Mouse (Mus musculus) spleen, adult 2 months (tissue): ENCODE results near the gene Zfhx3. TPM values are rescaled to one million over a fixed set of nuclear protein-coding genes. Genes with fewer than 3 reads are reported as not detected.

Experiments
- DNase-seq, 2 experiments: peaks; one replicate each; pipeline versions ENCODE4 v3.0.0 to v3.0.0-alpha.2; 2012 to 2021; ENCODE audit warnings: low spot score in 2 of 2, low read depth in 1 of 2
- H3K27ac ChIP-seq: fragments of 200-500 bp; 2 replicates; pipeline ENCODE4 v1.5.1; 2012; ENCODE audit warnings: low read length, inconsistent platforms; ENCODE audit not compliant: insufficient read depth
- H3K27me3 ChIP-seq: fragments of 200-500 bp; 2 replicates; pipeline ENCODE4 v1.6.1; 2012; ENCODE audit warnings: mild to moderate bottlenecking, moderate library complexity, low read length, inconsistent platforms; ENCODE audit not compliant: control insufficient read depth, insufficient read depth
- H3K36me3 ChIP-seq: fragments of 200-500 bp; 2 replicates; pipeline ENCODE4 v1.6.1; 2012; ENCODE audit warnings: mild to moderate bottlenecking, low read length, inconsistent platforms; ENCODE audit not compliant: control insufficient read depth, insufficient read depth
- H3K4me1 ChIP-seq: fragments of 200-500 bp; 2 replicates; pipeline ENCODE4 v1.6.1; 2011; ENCODE audit warnings: inconsistent platforms; ENCODE audit not compliant: control insufficient read depth, insufficient read depth, insufficient read length
- H3K4me3 ChIP-seq: fragments of 200-500 bp; 2 replicates; pipeline ENCODE4 v1.5.1; 2011; ENCODE audit warnings: mild to moderate bottlenecking, inconsistent platforms; ENCODE audit not compliant: insufficient read depth, insufficient read length; ENCODE audit errors: extremely low read depth
- CTCF ChIP-seq: fragments of 200-500 bp; IDR thresholded peaks from 2 replicates; pipeline ENCODE4 v1.5.1; 2011; ENCODE audit warnings: mild to moderate bottlenecking, inconsistent platforms; ENCODE audit not compliant: insufficient read depth, insufficient read length, insufficient replicate concordance; ENCODE audit errors: extremely low read depth
- POLR2A ChIP-seq: fragments of 200-500 bp; IDR thresholded peaks from 2 replicates; pipeline ENCODE4 v1.6.1; 2011; ENCODE audit warnings: low read depth, low read length, inconsistent platforms
- WGBS: fragments of 180-500 bp; shearing (Covaris S2); methylation state at CpG from one replicate; pipeline ENCODE4 v1.1.7; 2018; 5-methylcytosine and 5-hydroxymethylcytosine counted together
- polyA plus RNA-seq: library from polyadenylated mRNA; depleted of rRNA; stranded (reverse); fragments of >200 nt; gene quantifications from 2 replicates; pipeline ENCODE4 v1.2.3, GENCODE M21; 2012

Zfhx3 gene
- polyA plus RNA-seq, 1 experiment, result 1.5 TPM

GRCm38 (mm10) chr8:108028440-108028839 lies 86.0 kb downstream of the Zfhx3 start:
- H3K4me1 ChIP-seq, result no peaks in the 10 kb centered on the region
- no peak for TF ChIP-seq CTCF
- TF ChIP-seq POLR2A, result no peak
- H3K4me3 ChIP-seq, result no peak overlapping the region
- H3K27ac ChIP-seq, result no peak overlapping the region
- no peaks in the 10 kb centered on the region for H3K27me3 ChIP-seq
- H3K36me3 ChIP-seq, result no peaks in the 10 kb centered on the region
- no peak for DNase-seq
- 86% methylated on average over 8 of the region's 8 CpGs for WGBS

- 74% methylated on average over 3 of the region's 3 CpGs for WGBS
Observed at GRCm38 (mm10) chr8:108031159-108031558, 88.7 kb downstream of the Zfhx3 start.

GRCm38 (mm10) chr8:108034070-108034469 lies 91.6 kb downstream of the Zfhx3 start:
- Histone ChIP-seq H3K4me1 (no peaks in the 10 kb centered on the region), H3K27ac (no peak overlapping the region), H3K27me3 (no peaks in the 10 kb centered on the region), H3K4me3 (no peak overlapping the region), H3K36me3 (no peaks in the 10 kb centered on the region)
- 82% methylated on average over 3 of the region's 3 CpGs for WGBS
- no peak for TF ChIP-seq CTCF
- TF ChIP-seq POLR2A, result no peak
- no peak for DNase-seq

More at GRCm38 (mm10) chr8:108031159-108031558, 88.7 kb downstream of the Zfhx3 start:
- no peak for DNase-seq
- Histone ChIP-seq H3K27me3 (no peaks in the 10 kb centered on the region), H3K27ac (no peak overlapping the region), H3K36me3 (no peaks in the 10 kb centered on the region), H3K4me1 (no peaks in the 10 kb centered on the region), H3K4me3 (no peak overlapping the region)
- TF ChIP-seq CTCF (no peak), POLR2A (no peak)

GRCm38 (mm10) chr8:108034726-108035125 lies 92.3 kb downstream of the Zfhx3 start:
- H3K27me3 ChIP-seq, result no peaks in the 10 kb centered on the region
- no peak overlapping the region for H3K4me3 ChIP-seq
- H3K27ac ChIP-seq, result no peak overlapping the region
- H3K36me3 ChIP-seq, result no peaks in the 10 kb centered on the region
- WGBS, result 82% methylated on average over 6 of the region's 6 CpGs
- DNase-seq, result no peak
- no peaks in the 10 kb centered on the region for H3K4me1 ChIP-seq
- TF ChIP-seq POLR2A, result no peak
- no peak for TF ChIP-seq CTCF

- Histone ChIP-seq H3K36me3 (no peaks in the 10 kb centered on the region), H3K4me1 (no peaks in the 10 kb centered on the region), H3K27ac (no peak overlapping the region), H3K4me3 (no peak overlapping the region), H3K27me3 (no peaks in the 10 kb centered on the region)
- 40% methylated on average over 4 of the region's 4 CpGs for WGBS
- TF ChIP-seq CTCF (no peak), POLR2A (no peak)
- DNase-seq, result no peak
Observed at GRCm38 (mm10) chr8:108043618-108044017, 101.2 kb downstream of the Zfhx3 start.

- Histone ChIP-seq H3K27me3 (no peaks in the 10 kb centered on the region), H3K4me1 (no peaks in the 10 kb centered on the region), H3K36me3 (no peaks in the 10 kb centered on the region), H3K4me3 (no peak overlapping the region), H3K27ac (no peak overlapping the region)
- WGBS, result 70% methylated on average over 3 of the region's 3 CpGs
- TF ChIP-seq CTCF, result no peak
- TF ChIP-seq POLR2A, result no peak
- DNase-seq, result no peak
Observed at GRCm38 (mm10) chr8:108044185-108044584, 101.7 kb downstream of the Zfhx3 start.

GRCm38 (mm10) chr8:108056241-108056640 lies 113.8 kb downstream of the Zfhx3 start:
- H3K4me3 ChIP-seq, result no peak overlapping the region
- H3K27ac ChIP-seq, result no peak overlapping the region
- H3K4me1 ChIP-seq, result no peaks in the 10 kb centered on the region
- DNase-seq, result no peak
- no peaks in the 10 kb centered on the region for H3K27me3 ChIP-seq
- TF ChIP-seq CTCF (no peak), POLR2A (no peak)
- no peaks in the 10 kb centered on the region for H3K36me3 ChIP-seq
- 73% methylated on average over 5 of the region's 5 CpGs for WGBS
